Mouse (Mus musculus): ENCODE data around the gene Eif4b. TPM values are rescaled to one million over a fixed set of nuclear protein-coding genes. Genes with fewer than 3 reads are reported as not detected.

Gene Eif4b
- polyA plus RNA-seq, 1 experiment from 2014 or later = 65.7 TPM

DNA sequence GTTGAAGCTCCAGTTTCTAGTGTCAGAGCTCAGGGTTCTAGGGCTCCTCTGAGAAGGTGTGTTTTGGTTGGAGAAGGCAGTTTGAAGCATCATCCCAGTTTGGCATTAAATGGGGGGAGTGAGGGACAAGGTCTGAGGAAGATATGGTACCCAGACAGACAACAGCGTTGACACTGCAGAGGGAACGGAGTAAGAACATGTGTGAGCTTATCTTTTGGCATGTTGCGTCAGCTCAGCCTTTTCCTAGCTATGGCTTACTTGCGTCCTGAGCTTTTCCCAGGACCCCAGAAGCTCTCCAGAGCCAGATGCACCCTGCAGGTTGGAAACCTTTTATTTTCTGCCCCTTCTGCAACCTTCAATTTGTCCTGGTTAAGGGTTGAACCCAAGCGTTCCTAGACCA, 72.5 kb downstream of the Eif4b start:
- Histone ChIP-seq H3K36me3 (no peaks in the 10 kb centered on the region), H3K4me2 (no peak overlapping the region), H3K9me3 (no peaks in the 10 kb centered on the region), H3K9ac (no peak overlapping the region), H3K27ac (replicated peaks) (no peak overlapping the region), H3K4me1 (peaks cover 57% of the 10 kb centered on the region), H3K27me3 (replicated peaks) (peaks cover 43% of the 10 kb centered on the region), H3K4me3 (no peak overlapping the region)
- WGBS = 68% methylated on average over 5 of the region's 5 CpGs
- no peak for ATAC-seq (ENCODE audit: extremely low read depth, insufficient number of reproducible peaks, low FRiP score, low TSS enrichment)

Other genes with a start within 250 kb of the Eif4b start
- 0.28 and 0.41 TPM in 2 replicates for gene Krt1, start 223.0 kb upstream of the Eif4b start, polyA plus RNA-seq (2015; fragmentation: Nextera tagmentation; extraction: Ambion mirVana)
- gene Krt77, start 204.1 kb upstream of the Eif4b start, polyA plus RNA-seq (2015; fragmentation: Nextera tagmentation; extraction: Ambion mirVana) = not detected in 2 replicates
- not detected in 2 replicates for gene Krt76, start 180.9 kb upstream of the Eif4b start, polyA plus RNA-seq (2015; fragmentation: Nextera tagmentation; extraction: Ambion mirVana)
- 0.06 and 0.07 TPM in 2 replicates for gene Krt4, start 149.0 kb upstream of the Eif4b start, polyA plus RNA-seq (2015; fragmentation: Nextera tagmentation; extraction: Ambion mirVana)
- gene Krt79, start 133.4 kb upstream of the Eif4b start, polyA plus RNA-seq (2015; fragmentation: Nextera tagmentation; extraction: Ambion mirVana) = 0.45 and 0.56 TPM in 2 replicates
- not detected in 2 replicates for gene Krt78, start 119.5 kb upstream of the Eif4b start, polyA plus RNA-seq (2015; fragmentation: Nextera tagmentation; extraction: Ambion mirVana)
- 21.7 and 24.9 TPM in 2 replicates for gene Krt8, start 69.3 kb upstream of the Eif4b start, polyA plus RNA-seq (2015; fragmentation: Nextera tagmentation; extraction: Ambion mirVana)
- gene Krt18, start 45.6 kb upstream of the Eif4b start, polyA plus RNA-seq (2015; fragmentation: Nextera tagmentation; extraction: Ambion mirVana) = 34.6 and 36.0 TPM in 2 replicates
- 26.3 and 32.5 TPM in 2 replicates for gene Tns2, start 26.6 kb downstream of the Eif4b start, polyA plus RNA-seq (2015; fragmentation: Nextera tagmentation; extraction: Ambion mirVana)
- gene Spryd3, start 62.5 kb downstream of the Eif4b start, polyA plus RNA-seq (2015; fragmentation: Nextera tagmentation; extraction: Ambion mirVana) = 19.5 and 20.0 TPM in 2 replicates
- gene Igfbp6, start 70.6 kb downstream of the Eif4b start, polyA plus RNA-seq (2015; fragmentation: Nextera tagmentation; extraction: Ambion mirVana) = 3.5 and 3.7 TPM in 2 replicates
- 0.53 and 1.5 TPM in 2 replicates for gene Soat2, start 76.8 kb downstream of the Eif4b start, polyA plus RNA-seq (2015; fragmentation: Nextera tagmentation; extraction: Ambion mirVana)
- 30.3 and 31.7 TPM in 2 replicates for gene Zfp740, start 129.5 kb downstream of the Eif4b start, polyA plus RNA-seq (2015; fragmentation: Nextera tagmentation; extraction: Ambion mirVana)
- 33.4 and 41.6 TPM in 2 replicates for gene Csad, start 131.0 kb downstream of the Eif4b start, polyA plus RNA-seq (2015; fragmentation: Nextera tagmentation; extraction: Ambion mirVana)
- gene Itgb7, start 158.2 kb downstream of the Eif4b start, polyA plus RNA-seq (2015; fragmentation: Nextera tagmentation; extraction: Ambion mirVana) = 0.46 and 0.78 TPM in 2 replicates
- gene Rarg, start 183.7 kb downstream of the Eif4b start, polyA plus RNA-seq (2015; fragmentation: Nextera tagmentation; extraction: Ambion mirVana) = 9.0 and 9.1 TPM in 2 replicates
- gene Gm9918, start 196.8 kb downstream of the Eif4b start, polyA plus RNA-seq (2015; fragmentation: Nextera tagmentation; extraction: Ambion mirVana) = not detected in 2 replicates
- 46.1 and 46.7 TPM in 2 replicates for gene Mfsd5, start 205.7 kb downstream of the Eif4b start, polyA plus RNA-seq (2015; fragmentation: Nextera tagmentation; extraction: Ambion mirVana)
- 18.9 and 19.3 TPM in 2 replicates for gene Espl1, start 222.5 kb downstream of the Eif4b start, polyA plus RNA-seq (2015; fragmentation: Nextera tagmentation; extraction: Ambion mirVana)

Data from heart, embryonic 13.5 days (tissue).